Mouse (Mus musculus) hindbrain, embryonic 16.5 days (tissue): Measurements from ENCODE around the gene C1ql3. TPM values are rescaled to one million over a fixed set of nuclear protein-coding genes. Genes with fewer than 3 reads are reported as not detected.
A peak's percentile ranks its signal among the peaks of the same experiment; 100 is the strongest.

Experiments used
- ATAC-seq: fragments of 200-750 bp; cut with Nextera tagmentation; 2 replicates; pipeline ENCODE4 v1.8.0; 2017; ENCODE audit warnings: moderate TSS enrichment, moderate library complexity
- H3K27ac ChIP-seq: fragments of 300-500 bp; sonication (generic); 2 replicates; pipeline ENCODE4 v1.5.1; 2014; ENCODE audit warnings: low read depth, mild to moderate bottlenecking, control low read depth, low read length, moderate library complexity
- H3K27me3 ChIP-seq: fragments of 300-500 bp; sonication (generic); replicated peaks from 2 replicates; pipeline ENCODE4 v1.6.1; 2014; ENCODE audit warnings: low read length; ENCODE audit not compliant: control insufficient read depth, insufficient read depth
- H3K36me3 ChIP-seq: fragments of 300-500 bp; sonication (generic); 2 replicates; pipeline ENCODE4 v1.6.1; 2014; ENCODE audit warnings: mild to moderate bottlenecking, low read length, moderate library complexity, mixed read lengths; ENCODE audit not compliant: control insufficient read depth, insufficient read depth
- H3K4me1 ChIP-seq: fragments of 300-500 bp; sonication (generic); 2 replicates; pipeline ENCODE4 v1.6.1; 2014; ENCODE audit warnings: low read depth, low read length; ENCODE audit not compliant: control insufficient read depth, insufficient read depth
- H3K4me2 ChIP-seq: fragments of 300-500 bp; sonication (generic); 2 replicates; pipeline ENCODE4 v1.6.1; 2014; ENCODE audit warnings: mild to moderate bottlenecking, low read length, control low read depth, moderate library complexity
- H3K4me3 ChIP-seq: fragments of 300-500 bp; sonication (generic); 2 replicates; pipeline ENCODE4 v1.5.1; 2014; ENCODE audit warnings: mild to moderate bottlenecking, low read length, control low read depth, moderate library complexity
- H3K9ac ChIP-seq: fragments of 300-500 bp; sonication (generic); 2 replicates; pipeline ENCODE4 v1.6.1; 2014; ENCODE audit warnings: low read depth, mild to moderate bottlenecking, control low read depth, low read length, moderate library complexity
- H3K9me3 ChIP-seq: fragments of 300-500 bp; sonication (generic); 2 replicates; pipeline ENCODE4 v1.6.1; 2014; ENCODE audit warnings: mild to moderate bottlenecking, low read length, moderate library complexity; ENCODE audit not compliant: control insufficient read depth
- WGBS: fragments of 180-500 bp; shearing (Covaris S2); extraction: QIAGEN DNeasy Blood & Tissue Kit; methylation state at CpG from one replicate; pipeline ENCODE4 v1.1.7; 2014; 5-methylcytosine and 5-hydroxymethylcytosine counted together
- polyA plus RNA-seq: library from polyadenylated mRNA; unstranded; fragments of >200 nt; fragmentation: Nextera tagmentation; extraction: Ambion mirVana; gene quantifications from 2 replicates; pipeline ENCODE4 v1.2.1, GENCODE M21; 2015

C1ql3 gene
- polyA plus RNA-seq, 1 experiment from 2014 or later, result 6.8 TPM

DNA sequence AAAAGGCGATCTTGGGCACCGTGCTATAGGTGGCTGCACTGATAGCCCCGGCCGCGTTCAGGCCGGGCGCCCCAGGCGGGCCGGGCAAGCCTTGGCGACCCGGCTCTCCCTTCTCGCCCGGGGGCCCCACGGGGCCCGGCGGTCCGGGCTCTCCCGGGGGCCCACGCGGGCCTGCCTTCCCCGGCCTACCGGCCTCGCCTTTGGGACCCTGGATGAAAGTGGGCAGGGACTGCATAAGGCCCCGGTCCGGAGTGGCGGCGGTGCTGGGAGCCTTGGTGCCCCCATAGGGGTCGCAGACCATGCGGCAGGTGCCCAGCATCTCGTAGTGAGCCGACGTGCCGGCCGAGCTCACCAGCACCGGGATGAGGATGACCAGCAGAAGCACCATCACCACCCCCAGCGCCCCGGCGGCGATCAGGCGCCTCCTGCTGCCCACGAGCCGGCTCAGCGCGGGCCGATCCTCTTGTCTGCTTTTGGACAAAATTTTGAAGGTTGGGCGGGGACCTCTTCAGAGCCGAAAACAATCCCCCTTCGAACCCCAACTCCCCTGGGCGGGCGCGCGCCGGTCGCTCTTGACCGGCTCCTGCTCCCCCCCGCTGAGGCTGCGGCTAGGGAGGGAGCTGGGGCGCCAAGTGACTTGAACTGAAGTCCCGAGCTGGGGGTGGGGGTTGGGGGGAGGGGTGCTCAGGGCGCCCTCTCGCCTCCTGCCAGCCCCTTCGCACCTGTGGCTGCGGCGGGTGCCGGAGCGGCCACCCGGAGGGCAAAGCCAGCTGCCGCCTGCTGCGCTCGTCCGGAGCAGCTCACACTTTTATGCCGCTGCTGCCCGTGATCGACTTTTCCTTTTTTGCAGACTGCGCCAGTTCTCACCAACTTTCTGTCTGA lies 905 bp downstream of the C1ql3 start:
- Histone ChIP-seq H3K4me3 (peak overlapping the region; percentile 74), H3K27me3 (peaks cover 14% of the 10 kb centered on the region), H3K4me1 (peaks cover 16% of the 10 kb centered on the region), H3K4me2 (peak overlapping the region; percentile 100), H3K9ac (peak overlapping the region; percentile 77), H3K27ac (peak overlapping the region; percentile 75), H3K36me3 (no peaks in the 10 kb centered on the region), H3K9me3 (no peaks in the 10 kb centered on the region)
- peak; percentile 73 for ATAC-seq
- 0% methylated on average over 58 of the region's 75 CpGs for WGBS

DNA sequence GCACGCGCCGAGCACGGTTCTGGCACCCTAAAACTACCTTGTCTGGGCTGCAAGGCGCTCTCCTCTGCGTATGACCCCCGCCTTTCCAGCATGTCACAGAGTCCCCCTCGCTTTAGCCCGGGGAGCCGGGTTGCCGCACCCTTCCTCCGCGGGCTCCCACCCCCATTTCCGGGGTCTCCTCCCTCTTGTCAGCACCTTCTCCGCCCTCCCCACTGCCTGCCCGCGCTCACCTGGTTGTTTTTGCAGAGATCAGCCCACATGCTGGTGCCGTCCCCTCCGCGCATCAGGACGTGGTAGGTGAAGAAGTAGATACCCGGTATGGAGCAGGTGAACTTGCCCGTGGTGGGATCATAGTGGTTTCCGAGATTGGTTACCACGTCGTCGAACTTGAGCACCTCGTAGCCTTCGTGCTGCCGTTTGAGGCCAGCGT lies 1.6 kb downstream of the C1ql3 start:
- Histone ChIP-seq H3K27ac (peak overlapping the region; percentile 75), H3K4me2 (peak overlapping the region; percentile 100), H3K9ac (peak overlapping the region; percentile 77), H3K27me3 (peaks cover 14% of the 10 kb centered on the region), H3K4me1 (peaks cover 16% of the 10 kb centered on the region), H3K4me3 (peak overlapping the region; percentile 74), H3K9me3 (no peaks in the 10 kb centered on the region), H3K36me3 (no peaks in the 10 kb centered on the region)
- peak; percentile 34 for ATAC-seq
- 1% methylated on average over 31 of the region's 31 CpGs for WGBS

DNA sequence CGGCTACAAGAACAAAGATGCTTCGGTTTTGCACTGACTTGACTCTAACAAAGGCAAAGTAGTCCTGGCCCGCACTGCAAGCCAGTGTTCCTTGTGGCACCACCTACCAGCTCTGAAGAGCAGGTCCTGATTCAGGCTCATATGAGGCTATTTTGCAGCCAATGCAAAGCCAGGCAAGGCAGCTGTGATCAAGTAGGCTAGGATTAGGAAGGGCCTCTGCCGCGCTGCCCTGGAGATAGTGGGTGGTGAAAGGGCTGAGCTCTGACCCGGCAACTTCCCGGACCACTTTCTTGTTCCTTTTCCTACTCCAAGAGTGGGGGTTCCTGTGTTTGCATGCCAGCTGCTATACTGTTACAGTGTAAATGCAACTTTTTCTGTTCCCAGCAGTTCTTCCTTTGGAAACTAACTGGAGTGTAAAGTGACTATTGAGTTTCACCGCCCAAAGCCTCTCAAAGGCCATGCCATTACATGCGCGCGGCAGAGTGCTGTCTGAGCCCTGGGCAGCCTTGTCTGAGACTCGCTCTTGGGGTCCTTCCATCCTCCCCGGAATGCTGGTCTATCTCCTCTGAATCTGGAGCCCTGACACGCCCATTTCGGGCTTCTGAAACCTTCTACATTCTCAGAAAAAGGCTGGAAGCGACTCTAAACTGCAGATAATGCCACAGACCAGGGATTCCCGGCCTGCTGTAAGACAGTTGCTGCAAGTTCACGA lies 2.2 kb downstream of the C1ql3 start:
- peak overlapping the region; percentile 100 for H3K4me2 ChIP-seq
- ATAC-seq, result peak; percentile 31; the same call in 1 of the 2 replicates
- H3K27ac ChIP-seq, result peak overlapping the region; percentile 42
- H3K27me3 ChIP-seq, result peaks cover 14% of the 10 kb centered on the region
- H3K4me1 ChIP-seq, result peaks cover 16% of the 10 kb centered on the region
- H3K9ac ChIP-seq, result peak overlapping the region; percentile 77
- H3K4me3 ChIP-seq, result peak overlapping the region; percentile 74
- no peaks in the 10 kb centered on the region for H3K9me3 ChIP-seq
- no peaks in the 10 kb centered on the region for H3K36me3 ChIP-seq
- 7% methylated on average over 18 of the region's 18 CpGs for WGBS

DNA sequence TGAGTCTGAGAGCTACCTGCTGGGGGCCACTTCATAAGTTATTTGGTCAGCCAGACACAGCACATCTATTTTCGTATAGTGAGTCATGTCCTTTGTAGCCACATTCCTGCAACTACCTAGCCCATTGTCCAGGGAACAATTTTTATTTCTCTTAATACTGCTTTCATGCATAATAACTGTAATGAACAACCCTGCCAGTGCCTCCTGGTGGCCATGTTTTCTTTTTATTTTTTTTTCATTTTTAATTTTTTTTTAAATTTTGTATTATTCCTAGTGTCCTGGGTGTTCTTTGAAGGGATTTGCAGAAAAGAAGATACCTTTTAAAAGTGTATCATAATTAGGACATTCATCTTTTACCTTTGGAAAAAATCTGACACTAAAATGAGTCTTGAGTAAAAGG lies 3.2 kb downstream of the C1ql3 start:
- no peaks in the 10 kb centered on the region for H3K36me3 ChIP-seq
- H3K4me3 ChIP-seq, result peak overlapping the region; percentile 12; the same call in 1 of the 2 replicates
- peaks cover 14% of the 10 kb centered on the region for H3K27me3 ChIP-seq
- H3K27ac ChIP-seq, result no peak overlapping the region
- ATAC-seq, result no peak
- H3K9me3 ChIP-seq, result no peaks in the 10 kb centered on the region
- 79% methylated on average over 1 of the region's 1 CpGs for WGBS
- peaks cover 16% of the 10 kb centered on the region for H3K4me1 ChIP-seq
- no peak overlapping the region for H3K9ac ChIP-seq
- no peak overlapping the region for H3K4me2 ChIP-seq

DNA sequence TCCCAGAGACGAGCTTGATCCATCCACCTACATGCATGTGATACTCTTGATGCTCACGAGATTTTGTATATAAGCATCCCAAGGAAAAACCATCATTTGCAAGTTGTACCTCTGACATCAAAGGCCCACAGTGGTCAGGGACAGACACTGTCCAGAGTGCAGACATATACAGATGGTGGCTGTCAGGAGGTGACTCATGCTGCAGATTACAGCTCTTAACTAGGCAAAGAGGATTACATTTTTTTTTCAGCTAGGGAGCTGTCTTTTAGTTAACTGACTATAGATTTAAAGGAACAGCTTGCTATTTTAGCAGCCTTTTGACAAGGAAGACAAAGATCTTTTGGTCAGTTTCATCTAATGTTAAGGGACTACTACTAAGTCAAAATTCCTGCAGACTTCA lies 11.6 kb downstream of the C1ql3 start:
- ATAC-seq, result no peak
- Histone ChIP-seq H3K4me2 (no peak overlapping the region), H3K36me3 (no peaks in the 10 kb centered on the region), H3K27me3 (no peaks in the 10 kb centered on the region), H3K9me3 (no peaks in the 10 kb centered on the region), H3K9ac (no peak overlapping the region), H3K4me3 (no peak overlapping the region), H3K4me1 (no peaks in the 10 kb centered on the region), H3K27ac (no peak overlapping the region)
- WGBS, result 73% methylated on average over 2 of the region's 2 CpGs

DNA sequence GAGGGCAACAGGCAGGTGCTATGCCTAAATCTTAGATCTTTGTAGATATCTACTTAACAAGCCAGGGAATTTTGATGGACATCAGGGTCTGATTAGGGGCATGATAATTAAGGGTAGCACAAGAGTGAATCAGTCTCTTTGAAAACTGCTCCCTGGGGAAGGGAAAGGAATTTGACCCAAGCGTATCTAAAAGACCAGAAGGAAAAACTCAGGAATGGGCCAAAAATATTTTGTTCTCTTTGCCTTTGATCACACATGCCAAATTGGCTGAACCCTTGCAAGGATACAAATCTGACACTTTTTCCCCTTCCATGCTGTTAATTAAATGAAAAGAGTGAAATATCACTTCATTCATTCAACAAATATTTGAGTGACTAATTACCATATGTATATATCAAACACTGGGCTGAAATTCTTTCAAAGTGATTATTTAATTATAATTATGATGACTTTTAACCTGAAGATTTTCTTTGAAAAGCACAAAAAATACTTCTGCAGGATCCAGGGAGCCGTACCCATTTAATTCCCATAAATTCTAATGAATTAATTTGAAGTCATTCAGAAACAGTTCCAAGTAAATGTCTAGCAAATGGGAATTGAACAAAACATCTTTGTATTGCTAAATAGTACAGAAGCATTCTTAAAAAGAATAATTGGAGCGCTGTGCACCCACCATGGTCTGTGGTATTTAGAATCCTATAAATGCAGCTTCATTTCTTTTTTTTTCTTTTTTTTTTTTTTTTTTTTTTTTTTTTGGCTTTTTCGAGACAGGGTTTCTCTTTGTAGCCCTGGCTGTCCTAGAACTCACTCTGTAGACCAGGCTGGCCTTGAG lies 26.5 kb downstream of the C1ql3 start:
- no peak for ATAC-seq
- Histone ChIP-seq H3K4me3 (no peak overlapping the region), H3K27me3 (no peaks in the 10 kb centered on the region), H3K27ac (no peak overlapping the region), H3K4me1 (no peaks in the 10 kb centered on the region), H3K4me2 (no peak overlapping the region), H3K9me3 (no peaks in the 10 kb centered on the region), H3K36me3 (no peaks in the 10 kb centered on the region), H3K9ac (no peak overlapping the region)
- 60% methylated on average over 4 of the region's 4 CpGs for WGBS

DNA sequence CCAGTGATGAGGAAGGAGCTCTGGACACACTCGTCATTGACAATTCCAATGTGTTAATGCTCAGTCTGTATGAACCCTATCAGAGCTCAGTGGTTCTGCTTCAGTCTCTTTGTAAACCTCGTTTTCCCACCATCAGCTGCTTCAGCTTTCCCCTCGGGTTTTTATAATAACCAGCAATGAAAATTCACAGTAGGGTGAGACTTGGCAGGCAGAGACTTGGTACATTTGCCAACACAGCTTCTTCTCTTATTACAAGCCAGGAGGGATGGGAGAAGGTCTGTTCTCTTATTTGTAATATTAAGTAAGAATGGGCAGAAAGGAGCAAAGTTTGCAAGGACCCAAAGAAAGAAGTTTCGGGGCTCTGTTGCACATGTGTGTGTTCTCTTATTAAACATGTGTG lies 32.8 kb downstream of the C1ql3 start:
- Histone ChIP-seq H3K9me3 (no peaks in the 10 kb centered on the region), H3K36me3 (no peaks in the 10 kb centered on the region), H3K9ac (no peak overlapping the region), H3K27ac (no peak overlapping the region), H3K4me2 (no peak overlapping the region), H3K4me1 (no peaks in the 10 kb centered on the region; the same call in 1 of the 2 replicates), H3K27me3 (no peaks in the 10 kb centered on the region), H3K4me3 (no peak overlapping the region)
- ATAC-seq, result no peak
- WGBS, result 54% methylated on average over 4 of the region's 4 CpGs

DNA sequence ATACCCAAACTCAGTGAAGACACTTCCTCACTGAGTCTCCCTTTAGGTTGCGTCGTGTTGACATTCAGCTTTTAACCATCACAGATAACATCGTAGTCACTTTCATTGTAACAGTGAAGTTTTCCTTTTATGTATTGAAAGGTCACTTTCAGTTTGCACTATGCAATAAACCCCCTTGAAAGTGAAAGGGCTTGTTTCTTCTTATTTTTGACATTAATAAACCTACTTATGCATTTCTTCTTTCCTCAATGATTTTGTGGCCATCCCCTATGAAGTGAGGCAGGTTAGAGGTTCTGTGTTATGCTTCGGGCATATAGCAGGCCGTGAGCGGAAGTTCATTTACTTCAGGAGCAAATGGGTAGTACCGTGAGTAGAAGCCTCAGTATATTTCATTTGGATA lies 34.2 kb downstream of the C1ql3 start:
- no peaks in the 10 kb centered on the region for H3K36me3 ChIP-seq
- whole genome bisulfite sequencing, result 89% methylated on average over 7 of the region's 7 CpGs
- H3K27ac ChIP-seq, result no peak overlapping the region
- H3K27me3 ChIP-seq, result no peaks in the 10 kb centered on the region
- H3K4me2 ChIP-seq, result no peak overlapping the region
- H3K9ac ChIP-seq, result no peak overlapping the region
- no peaks in the 10 kb centered on the region; the same call in 1 of the 2 replicates for H3K4me1 ChIP-seq
- no peaks in the 10 kb centered on the region for H3K9me3 ChIP-seq
- no peak for ATAC-seq
- H3K4me3 ChIP-seq, result no peak overlapping the region
